Mouse (Mus musculus): ENCODE measurements at regions not wholly inside any gene's neighbourhood (a gene's known extent, or its start where the extent isn't known, plus 50 kb on each side); places are given as distances from the start of the nearest gene placed in this dataset.

- ATAC-seq (replicated peaks; ENCODE audit: low FRiP score, poor library complexity, severe bottlenecking): no peak
Observed at GRCm38 (mm10) chr7:84800966-84801365, 52.4 kb upstream of the Olfr291 start.

- no peak for ATAC-seq (replicated peaks; ENCODE audit: low FRiP score, poor library complexity, severe bottlenecking)
Observed at GRCm38 (mm10) chr7:84794655-84795054, 58.7 kb upstream of the Olfr291 start.

GRCm38 (mm10) chr7:84779276-84779825 is 74.0 kb upstream of the Olfr291 start:
- ATAC-seq (replicated peaks; ENCODE audit: low FRiP score, poor library complexity, severe bottlenecking): peak; percentile 96

DNA sequence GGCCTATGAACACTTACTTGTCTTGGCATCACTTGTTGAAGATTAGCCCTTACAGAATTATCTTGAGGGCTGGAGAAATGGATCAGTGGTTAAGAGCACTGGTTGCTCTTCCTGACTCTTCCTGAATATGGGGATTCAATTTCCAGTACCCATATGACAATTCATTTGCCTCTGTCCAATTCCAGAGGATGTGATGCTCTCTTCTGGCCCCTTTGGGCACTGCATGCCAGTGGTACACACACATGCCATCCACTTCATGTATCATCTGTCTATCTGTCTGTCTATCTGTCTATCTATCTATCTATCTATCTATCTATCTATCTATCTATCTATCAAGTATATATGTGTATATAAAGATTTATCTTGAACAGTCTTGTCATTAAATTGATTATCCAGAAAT is 75.7 kb upstream of the Olfr291 start:
- ATAC-seq (replicated peaks; ENCODE audit: low FRiP score, poor library complexity, severe bottlenecking): no peak

- no peak for ATAC-seq (replicated peaks; ENCODE audit: low FRiP score, poor library complexity, severe bottlenecking)
Observed at GRCm38 (mm10) chr7:84756261-84756660, 66.5 kb upstream of the Zfand6 start.

DNA sequence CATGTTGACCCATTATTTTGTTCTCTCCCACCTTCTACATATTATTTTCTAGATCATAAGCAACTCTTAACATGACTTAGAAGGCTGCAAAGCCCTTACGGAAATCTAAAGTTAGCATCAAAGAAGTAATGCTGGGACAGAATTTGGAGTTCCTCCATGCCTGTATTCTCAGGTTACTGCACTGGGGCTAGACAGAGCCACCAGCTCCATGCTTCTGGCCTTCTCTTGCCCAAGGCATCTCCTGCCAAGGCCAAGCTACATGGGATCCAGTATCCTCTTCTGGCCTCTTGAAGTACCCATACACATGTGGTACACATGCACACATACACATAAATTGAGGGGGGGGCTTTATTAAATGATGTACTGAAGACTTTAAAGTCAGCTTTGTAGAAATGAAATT is 63.6 kb upstream of the Zfand6 start:
- no peak for ATAC-seq (replicated peaks; ENCODE audit: low FRiP score, poor library complexity, severe bottlenecking)

GRCm38 (mm10) chr7:84749434-84750301 is 59.9 kb upstream of the Zfand6 start:
- peak; percentile 90 for ATAC-seq (replicated peaks; ENCODE audit: low FRiP score, poor library complexity, severe bottlenecking)

DNA sequence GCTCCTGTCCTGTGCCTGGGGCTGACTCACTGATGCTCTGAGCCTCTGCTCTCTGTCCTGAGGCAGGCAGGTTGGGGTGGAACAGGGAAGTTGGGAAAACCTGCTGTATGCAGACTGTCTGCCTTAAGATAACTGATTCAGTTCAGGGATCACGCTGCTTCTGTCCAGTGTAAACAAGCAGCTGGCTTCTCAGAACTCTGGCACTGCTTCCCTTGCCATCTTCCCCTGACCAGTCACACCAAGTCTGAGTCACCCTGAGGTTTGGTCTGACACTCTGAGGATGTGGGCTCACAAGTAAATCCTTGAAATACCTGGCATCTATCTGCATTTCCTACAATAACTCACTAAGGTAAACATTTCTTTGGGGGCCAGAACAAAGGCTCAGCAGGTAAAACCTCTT is 58.1 kb upstream of the Zfand6 start:
- ATAC-seq (replicated peaks; ENCODE audit: low FRiP score, poor library complexity, severe bottlenecking): no peak

- ATAC-seq (replicated peaks; ENCODE audit: low FRiP score, poor library complexity, severe bottlenecking): no peak
Observed at GRCm38 (mm10) chr7:84744321-84745070, 54.7 kb upstream of the Zfand6 start.

DNA sequence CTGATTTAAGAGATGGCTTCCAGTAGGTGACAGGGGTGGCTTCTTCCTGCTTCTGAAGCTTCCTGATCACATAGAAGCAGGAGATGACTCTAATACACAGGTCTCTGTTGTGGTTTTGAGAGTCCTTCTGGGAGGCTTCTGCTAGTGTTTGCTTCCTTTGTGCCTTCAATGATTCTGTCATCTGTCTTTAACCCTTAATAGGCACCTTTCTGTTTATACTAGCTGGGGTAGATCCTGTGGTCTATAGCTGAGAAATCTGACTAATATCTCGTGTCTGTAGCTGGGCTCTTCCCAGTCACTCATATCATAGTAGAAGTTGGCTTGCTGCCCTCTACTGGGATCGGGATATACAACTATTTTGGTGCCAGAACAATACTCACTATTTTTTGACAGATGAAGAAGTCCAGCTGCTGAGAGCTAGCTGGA is 50.2 kb upstream of the Zfand6 start:
- ATAC-seq (replicated peaks; ENCODE audit: low FRiP score, poor library complexity, severe bottlenecking): peak; percentile 67

Measured in erythroid progenitor cell, adult 5-6 weeks (primary cell).